Mouse (Mus musculus) kidney, adult 11 months (tissue): ENCODE results near the gene Snx32.
A peak's percentile ranks its signal among the peaks of the same experiment; 100 is the strongest.
"Not testable (repeated sequence)": the region's sequence is repeated elsewhere in the genome, so short reads cannot be mapped to it uniquely, and the experiment has no call there.

ENCODE experiments used
- DNase-seq: peaks from one replicate; pipeline ENCODE4 v3.0.0; 2022

Gene Snx32

GRCm38 (mm10) chr19:5511074-5511632, 815 bp upstream of the Snx32 start:
- DNase-seq: no peak

- no peak for DNase-seq
Observed at GRCm38 (mm10) chr19:5503687-5504086, 6.7 kb downstream of the Snx32 start, which contains the start of gene 1700020D05Rik. Gene 1700020D05Rik (minus strand): TSS chr19:5503787.

DNA sequence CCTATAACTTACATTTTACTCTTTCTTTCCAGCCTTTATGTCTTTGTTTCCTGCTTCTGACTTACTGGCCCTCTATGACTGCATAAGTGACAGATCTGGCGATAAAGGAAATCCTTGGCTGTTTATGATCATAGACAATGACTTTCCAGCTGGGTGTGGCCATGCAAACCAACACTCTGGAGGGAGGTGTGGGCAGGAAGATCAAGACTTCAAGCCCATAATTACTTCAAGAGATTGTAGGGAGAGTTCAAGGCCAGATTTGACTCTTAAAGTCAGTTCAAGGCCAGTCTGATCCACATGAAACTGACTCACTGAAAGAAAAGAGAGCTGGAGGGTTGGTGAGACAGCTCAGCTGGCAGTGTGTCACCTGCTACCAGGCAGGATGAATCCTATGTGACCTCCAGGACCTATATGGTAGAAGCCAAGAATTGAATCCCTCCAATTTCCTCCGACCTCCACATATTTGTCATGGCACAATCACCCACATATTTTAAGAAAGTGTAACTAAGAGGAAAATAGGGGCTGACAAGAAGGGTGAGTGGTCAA, 9.9 kb downstream of the Snx32 start:
- DNase-seq: no peak

- DNase-seq: no peak
Observed at GRCm38 (mm10) chr19:5496052-5496370, 14.3 kb downstream of the Snx32 start.

- no peak for DNase-seq
Observed at GRCm38 (mm10) chr19:5495353-5496051, 14.8 kb downstream of the Snx32 start.

GRCm38 (mm10) chr19:5494314-5494713, 16.0 kb downstream of the Snx32 start:
- DNase-seq: peak; percentile 68

DNA sequence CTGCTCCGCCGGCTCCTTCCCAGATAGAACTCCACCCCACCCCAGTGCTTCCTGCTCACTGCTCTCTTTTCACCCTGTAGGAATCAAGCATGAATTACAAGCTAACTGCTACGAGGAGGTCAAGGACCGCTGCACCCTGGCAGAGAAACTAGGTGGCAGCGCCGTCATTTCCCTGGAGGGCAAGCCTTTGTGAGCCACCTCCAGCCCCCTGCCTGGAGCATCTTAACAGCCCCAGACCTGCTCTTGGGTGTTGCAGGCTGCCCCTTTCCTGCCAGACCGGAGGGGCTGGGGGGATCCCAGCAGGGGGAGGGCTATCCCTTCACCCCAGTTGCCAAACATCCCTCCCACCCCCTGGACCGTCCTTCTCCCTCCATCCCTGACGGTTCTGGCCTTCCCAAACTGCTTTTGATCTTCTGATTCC, 17.0 kb downstream of the Snx32 start:
- DNase-seq: not testable (repeated sequence)

DNA sequence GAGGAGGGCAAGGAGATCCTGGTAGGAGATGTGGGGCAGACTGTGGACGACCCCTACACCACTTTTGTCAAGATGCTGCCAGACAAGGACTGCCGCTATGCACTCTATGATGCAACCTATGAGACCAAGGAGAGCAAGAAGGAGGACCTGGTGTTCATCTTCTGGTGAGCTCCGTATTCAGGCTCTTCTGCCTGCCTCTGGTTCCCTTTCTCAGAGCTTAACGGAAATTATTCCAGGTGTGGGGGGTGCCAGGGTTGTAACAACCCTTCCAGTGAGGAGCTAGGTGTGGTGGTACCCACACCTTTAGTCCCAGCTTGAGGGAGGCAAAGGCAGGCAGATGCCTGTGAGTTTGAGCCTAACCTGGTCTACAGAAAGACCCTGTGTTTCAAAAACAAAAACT, 17.7 kb downstream of the Snx32 start:
- DNase-seq: no peak

DNA sequence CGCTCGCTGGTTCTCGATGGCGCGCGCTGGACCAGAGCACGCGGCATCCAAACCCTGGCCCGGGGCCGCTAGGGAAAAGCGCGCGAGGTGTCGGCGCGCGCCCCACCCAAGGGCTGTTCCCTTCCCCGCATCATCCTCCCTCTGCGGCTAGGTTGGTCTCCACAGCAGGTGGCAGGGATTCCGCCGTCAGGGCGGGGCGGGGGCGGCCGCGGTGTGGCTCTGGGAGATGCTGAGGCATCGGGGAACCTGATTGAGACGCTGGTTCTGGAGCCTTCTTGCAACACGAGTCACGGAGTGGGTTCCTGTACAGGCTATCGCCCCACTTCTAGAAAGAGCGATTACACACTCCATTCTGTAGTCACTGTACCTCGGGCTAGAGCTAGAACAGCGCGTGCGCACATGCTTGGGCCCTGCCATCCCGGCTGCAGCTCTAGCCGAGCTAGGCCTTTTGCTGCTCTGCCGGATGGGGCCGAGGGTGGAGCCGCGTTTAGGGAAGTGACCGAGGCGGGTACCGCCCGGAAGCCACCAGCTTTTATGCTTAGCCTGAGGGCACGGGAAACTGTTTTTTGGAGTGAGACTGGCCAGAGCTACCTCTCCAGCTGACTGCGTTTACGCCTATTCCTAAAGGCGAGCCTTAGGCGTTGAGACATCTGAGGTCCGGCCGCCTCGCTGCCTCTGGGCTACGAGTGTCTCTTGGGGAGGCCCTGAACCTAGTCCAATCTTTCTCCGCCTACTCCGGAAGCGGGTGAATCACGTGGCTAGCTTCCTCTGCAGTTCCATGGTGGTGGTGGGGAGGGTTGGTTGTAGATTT, 19.2 kb downstream of the Snx32 start:
- DNase-seq: peak; percentile 88

- peak; percentile 95 for DNase-seq
Observed at GRCm38 (mm10) chr19:5490313-5490897, 19.9 kb downstream of the Snx32 start, which contains the start of gene Cfl1. Gene Cfl1 (plus strand): TSS chr19:5490455.

- not testable (repeated sequence) for DNase-seq
Observed at GRCm38 (mm10) chr19:5489721-5490120, 20.6 kb downstream of the Snx32 start.

DNA sequence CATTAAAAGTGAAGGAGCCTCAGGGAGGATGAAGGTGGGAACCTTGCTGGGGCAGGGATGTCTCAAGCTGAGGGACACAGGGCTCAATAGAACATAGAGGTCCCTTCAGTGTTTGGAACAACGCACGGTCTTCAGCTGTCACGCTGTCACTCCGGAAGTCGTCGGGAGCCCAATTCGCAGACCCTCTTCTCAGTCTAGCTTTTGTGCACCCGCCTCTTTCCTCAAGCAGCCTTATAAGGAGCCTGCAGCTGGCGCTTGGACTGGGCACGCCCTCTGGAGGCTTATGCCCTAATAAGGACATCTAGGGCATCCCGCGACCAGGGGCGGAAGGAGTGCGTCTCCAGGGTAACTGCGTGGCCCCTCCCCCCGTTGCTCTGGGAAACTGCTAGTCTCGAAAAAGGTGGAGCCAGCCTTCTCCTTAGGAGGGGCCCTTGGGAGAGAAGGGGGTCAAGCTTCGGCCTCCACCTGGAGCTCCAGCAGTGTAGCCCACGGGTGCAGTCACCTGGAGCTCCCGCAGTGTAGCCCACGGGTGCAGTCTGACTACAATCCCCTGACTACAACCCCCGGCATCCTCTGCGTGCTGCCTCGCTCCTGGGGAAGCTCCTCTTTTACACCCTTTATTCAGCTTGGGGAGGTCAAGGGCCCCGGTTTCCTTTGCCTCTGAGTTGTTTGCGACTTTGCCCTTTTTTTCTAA, 21.3 kb downstream of the Snx32 start:
- DNase-seq: peak; percentile 98

- peak; percentile 98 for DNase-seq
Observed at GRCm38 (mm10) chr19:5487768-5488550, 22.4 kb downstream of the Snx32 start, which contains the start of gene Mus81. Gene Mus81 (minus strand): TSS chr19:5488402.

DNA sequence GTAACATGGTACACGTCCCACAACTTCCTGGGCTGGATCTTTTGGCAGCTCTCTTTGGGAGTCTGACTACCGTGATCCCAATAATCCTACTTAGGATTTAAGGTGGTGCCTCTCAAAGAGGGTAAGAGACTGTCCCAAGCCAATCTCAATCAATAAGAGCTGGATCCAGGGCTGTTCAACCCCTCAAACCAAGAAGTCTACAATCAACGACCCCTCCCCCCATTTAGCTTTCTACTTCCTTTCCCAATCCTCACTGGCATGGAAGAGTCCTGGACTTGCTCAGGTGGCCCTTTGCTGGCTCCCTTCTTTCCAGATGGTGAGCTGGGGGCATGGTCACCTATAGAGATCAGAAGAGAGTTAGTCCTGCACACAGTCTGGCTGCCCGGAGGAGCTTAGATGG, 23.6 kb downstream of the Snx32 start:
- DNase-seq: no peak

DNA sequence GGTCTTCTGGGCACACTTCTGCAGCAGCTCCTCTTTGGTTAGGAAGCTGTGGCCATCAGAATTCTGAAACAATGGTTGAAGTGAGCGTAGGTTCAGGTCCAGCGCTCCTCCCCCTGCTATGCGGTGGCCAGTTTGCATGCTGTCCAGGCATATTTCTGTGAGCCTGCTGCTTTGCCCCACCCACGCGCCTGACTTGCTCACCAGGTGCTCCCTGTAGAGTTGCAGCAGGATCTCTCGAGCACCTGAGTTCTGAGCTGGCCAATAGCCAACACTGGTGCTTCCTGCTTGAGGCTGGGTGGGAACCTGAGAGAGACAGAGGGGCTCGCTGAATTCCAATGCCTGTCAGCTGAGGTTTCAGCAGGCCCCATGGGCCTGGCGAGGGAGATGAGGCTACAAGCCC, 24.1 kb downstream of the Snx32 start:
- DNase-seq: no peak

GRCm38 (mm10) chr19:5485821-5486220, 24.5 kb downstream of the Snx32 start:
- no peak for DNase-seq

DNA sequence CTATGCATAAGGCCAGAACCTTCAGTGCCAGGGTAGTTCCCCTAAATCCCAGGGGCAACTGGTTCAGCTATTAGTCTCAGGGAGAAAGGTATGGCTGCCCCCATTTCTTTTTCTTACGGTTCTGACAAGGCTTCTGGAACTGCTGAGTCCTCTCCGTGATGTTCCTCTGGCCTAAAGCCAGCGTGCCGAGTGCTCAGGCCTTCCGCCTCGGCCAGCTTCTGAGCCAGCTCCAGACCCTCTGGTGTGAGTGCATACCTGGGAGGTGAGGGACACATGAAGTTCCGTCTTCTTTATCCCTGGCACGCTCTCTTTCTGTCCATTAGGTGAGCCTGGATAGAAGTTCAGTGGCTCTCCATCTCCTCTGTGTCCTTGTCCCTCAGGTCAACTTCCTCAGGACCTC, 25.0 kb downstream of the Snx32 start:
- DNase-seq: no peak

DNA sequence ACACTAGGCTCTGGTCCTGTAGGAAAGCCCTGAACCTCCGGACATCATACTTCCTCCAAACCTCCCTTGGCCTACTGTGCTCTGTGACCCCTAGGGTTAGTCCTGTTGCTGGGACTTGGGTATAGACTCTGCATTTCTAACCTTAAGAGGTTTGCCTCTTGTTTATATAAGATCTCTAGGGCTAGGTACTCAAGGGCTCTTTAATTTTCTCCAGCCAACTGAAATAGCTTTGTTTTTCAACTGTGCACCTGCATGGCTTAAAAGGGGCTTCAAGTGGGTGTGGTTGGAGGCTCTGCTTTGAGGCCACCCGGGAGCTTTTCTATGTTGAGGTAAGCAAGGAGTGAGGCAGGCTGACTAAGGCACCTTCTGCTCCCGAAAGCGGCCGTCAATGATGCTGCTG, 25.8 kb downstream of the Snx32 start:
- no peak for DNase-seq

DNA sequence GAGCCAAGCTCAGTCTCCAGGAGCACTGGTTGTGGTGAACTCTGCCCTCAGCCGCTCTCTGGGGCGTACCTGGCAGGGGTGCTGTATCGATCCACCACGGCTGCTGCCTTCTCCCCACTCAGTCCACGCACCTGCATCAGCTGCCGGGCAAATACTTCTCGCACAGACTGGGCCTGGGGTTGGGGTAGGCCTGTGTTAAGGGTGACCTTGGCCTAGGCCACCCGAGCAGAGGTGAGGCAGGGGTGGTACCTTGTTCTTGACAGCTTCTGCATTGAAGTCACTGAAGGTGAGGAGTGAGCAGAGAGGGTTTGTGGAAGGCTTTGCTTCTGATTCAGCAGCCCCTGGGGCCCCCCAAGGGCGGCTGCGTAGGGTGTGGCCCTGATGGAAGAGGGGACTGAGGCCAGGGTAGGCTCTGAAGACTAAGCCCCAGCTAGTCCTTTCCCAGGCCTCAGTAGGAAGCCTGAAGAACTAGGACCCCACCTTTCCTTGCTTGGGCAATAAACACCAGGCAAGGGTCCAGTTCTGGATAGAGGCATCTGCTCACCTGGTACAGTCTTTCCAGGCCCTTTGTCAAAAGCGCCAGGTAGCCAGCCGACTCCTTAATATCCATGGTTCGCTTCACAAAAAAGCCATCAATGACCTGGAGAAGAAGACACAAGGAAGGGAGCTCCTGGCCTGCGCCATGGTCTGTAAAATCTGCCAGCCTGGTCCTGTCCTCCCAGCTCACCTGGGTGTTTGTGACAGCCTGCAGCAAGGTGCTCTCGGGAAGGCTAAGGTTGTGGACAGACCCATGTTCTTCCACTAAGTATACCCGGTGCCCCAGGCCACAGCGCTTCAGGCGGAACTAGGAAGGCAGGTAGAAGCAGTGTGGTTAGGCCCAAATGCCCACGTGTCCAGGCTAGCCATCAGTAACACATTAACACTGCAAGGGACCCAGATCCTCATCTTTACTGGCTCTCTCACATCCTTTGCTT, 26.7 kb downstream of the Snx32 start:
- DNase-seq: no peak

DNA sequence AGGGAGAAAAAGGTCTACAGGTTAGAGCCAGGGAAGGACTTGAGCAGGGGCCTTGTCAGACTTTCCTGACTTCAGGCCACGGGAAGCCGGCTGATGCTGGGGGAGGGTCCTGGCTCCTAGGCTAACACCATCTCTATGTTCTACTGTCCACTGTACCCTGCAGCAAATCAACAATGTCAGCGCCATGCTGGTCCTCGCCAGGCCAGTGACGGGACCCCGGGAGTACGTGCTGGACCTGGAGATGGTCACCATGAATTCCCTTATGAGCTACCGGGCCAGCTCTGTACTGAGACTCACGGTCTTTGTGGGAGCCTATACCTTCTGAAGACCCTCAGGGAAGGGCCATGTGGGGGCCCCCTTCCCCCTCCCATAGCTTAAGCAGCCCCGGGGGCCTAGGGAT, 28.9 kb downstream of the Snx32 start:
- no peak for DNase-seq

GRCm38 (mm10) chr19:5480016-5480415, 30.3 kb downstream of the Snx32 start:
- DNase-seq: no peak
